Mouse (Mus musculus): ENCODE data around the gene Cdk5r1.

Gene Cdk5r1

GRCm38 (mm10) chr11:80503281-80503680 lies 26.5 kb downstream of the Cdk5r1 start:
- DNase-seq (ENCODE audit: extremely low read depth, low read depth), result no peak

- DNase-seq (ENCODE audit: extremely low read depth, low read depth), result no peak
These were observed 27.1 kb downstream of the Cdk5r1 start for GRCm38 (mm10) chr11:80503726-80504452.

- no peak for DNase-seq (ENCODE audit: extremely low read depth, low read depth)
These were observed 27.9 kb downstream of the Cdk5r1 start for GRCm38 (mm10) chr11:80504519-80505385.

GRCm38 (mm10) chr11:80505581-80505980 lies 28.8 kb downstream of the Cdk5r1 start:
- no peak for DNase-seq (ENCODE audit: extremely low read depth, low read depth)

GRCm38 (mm10) chr11:80506483-80506882 lies 29.7 kb downstream of the Cdk5r1 start:
- no peak for DNase-seq (ENCODE audit: extremely low read depth, low read depth)

- DNase-seq (ENCODE audit: extremely low read depth, low read depth), result no peak
These were observed 31.0 kb downstream of the Cdk5r1 start for GRCm38 (mm10) chr11:80507791-80508190.

GRCm38 (mm10) chr11:80508361-80509175 lies 31.7 kb downstream of the Cdk5r1 start:
- no peak for DNase-seq (ENCODE audit: extremely low read depth, low read depth)

- no peak for DNase-seq (ENCODE audit: extremely low read depth, low read depth)
These were observed 32.3 kb downstream of the Cdk5r1 start for GRCm38 (mm10) chr11:80509176-80509506.

- no peak for DNase-seq (ENCODE audit: extremely low read depth, low read depth)
These were observed 33.3 kb downstream of the Cdk5r1 start for GRCm38 (mm10) chr11:80510124-80510523.

GRCm38 (mm10) chr11:80512313-80513056 lies 35.7 kb downstream of the Cdk5r1 start:
- no peak for DNase-seq (ENCODE audit: extremely low read depth, low read depth)

GRCm38 (mm10) chr11:80513796-80514195 lies 37.0 kb downstream of the Cdk5r1 start:
- no peak for DNase-seq (ENCODE audit: extremely low read depth, low read depth)

GRCm38 (mm10) chr11:80515346-80515745 lies 38.5 kb downstream of the Cdk5r1 start:
- no peak for DNase-seq (ENCODE audit: extremely low read depth, low read depth)

GRCm38 (mm10) chr11:80515895-80516294 lies 39.1 kb downstream of the Cdk5r1 start:
- no peak for DNase-seq (ENCODE audit: extremely low read depth, low read depth)

- DNase-seq (ENCODE audit: extremely low read depth, low read depth), result no peak
These were observed 41.9 kb downstream of the Cdk5r1 start for GRCm38 (mm10) chr11:80518421-80519367.

GRCm38 (mm10) chr11:80521148-80521547 lies 44.3 kb downstream of the Cdk5r1 start:
- no peak for DNase-seq (ENCODE audit: extremely low read depth, low read depth)

- DNase-seq (ENCODE audit: extremely low read depth, low read depth), result peak; percentile 11
These were observed 46.0 kb downstream of the Cdk5r1 start for GRCm38 (mm10) chr11:80522852-80523251.

GRCm38 (mm10) chr11:80523410-80523809 lies 46.6 kb downstream of the Cdk5r1 start:
- DNase-seq (ENCODE audit: extremely low read depth, low read depth), result no peak

GRCm38 (mm10) chr11:80524213-80524612 lies 47.4 kb downstream of the Cdk5r1 start:
- no peak for DNase-seq (ENCODE audit: extremely low read depth, low read depth)

- DNase-seq (ENCODE audit: extremely low read depth, low read depth), result no peak
These were observed 50.9 kb downstream of the Cdk5r1 start for GRCm38 (mm10) chr11:80527697-80528096.

GRCm38 (mm10) chr11:80529149-80529548 lies 52.3 kb downstream of the Cdk5r1 start:
- DNase-seq (ENCODE audit: extremely low read depth, low read depth), result no peak

Measured in MEL-GATA-1-ER (cell line).